Mouse (Mus musculus) liver, embryonic 16.5 days (tissue): ENCODE results near the gene Sun1. TPM values are rescaled to one million over a fixed set of nuclear protein-coding genes. Genes with fewer than 3 reads are reported as not detected.

Experiments
- ATAC-seq: fragments of 200-750 bp; cut with Nextera tagmentation; 2 replicates; pipeline ENCODE4 v1.8.0; 2017; ENCODE audit warnings: low read depth, mild to moderate bottlenecking, moderate number of reproducible peaks, moderate library complexity
- H3K27ac ChIP-seq: fragments of 300-500 bp; sonication (generic); 2 replicates; pipeline ENCODE4 v1.5.1; 2014; ENCODE audit warnings: mild to moderate bottlenecking, low read length
- H3K27me3 ChIP-seq: fragments of 300-500 bp; sonication (generic); 2 replicates; pipeline ENCODE4 v1.6.1; 2014; ENCODE audit warnings: low read depth, low read length, mixed read lengths; ENCODE audit not compliant: control insufficient read depth, insufficient read depth
- H3K36me3 ChIP-seq: fragments of 300-500 bp; sonication (generic); 2 replicates; pipeline ENCODE4 v1.6.1; 2014; ENCODE audit warnings: mild to moderate bottlenecking; ENCODE audit not compliant: control insufficient read depth, insufficient read depth
- H3K4me1 ChIP-seq: fragments of 300-500 bp; sonication (generic); 2 replicates; pipeline ENCODE4 v1.6.1; 2014; ENCODE audit warnings: low read depth, low read length, mixed read lengths; ENCODE audit not compliant: control insufficient read depth
- H3K4me2 ChIP-seq: fragments of 300-500 bp; sonication (generic); 2 replicates; pipeline ENCODE4 v1.6.1; 2014; ENCODE audit warnings: low read depth, low read length, mixed read lengths
- H3K4me3 ChIP-seq: fragments of 300-500 bp; sonication (generic); 2 replicates; pipeline ENCODE4 v1.5.1; 2014; ENCODE audit warnings: low read depth, mild to moderate bottlenecking, low read length
- H3K9ac ChIP-seq: fragments of 300-500 bp; sonication (generic); 2 replicates; pipeline ENCODE4 v1.6.1; 2014; ENCODE audit warnings: low read depth, low read length
- H3K9me3 ChIP-seq: fragments of 300-500 bp; sonication (generic); replicated peaks from 2 replicates; pipeline ENCODE4 v1.6.1; 2016; ENCODE audit warnings: low read length; ENCODE audit not compliant: control insufficient read depth
- WGBS: fragments of 180-500 bp; shearing (Covaris S2); extraction: QIAGEN DNeasy Blood & Tissue Kit; methylation state at CpG from one replicate; pipeline ENCODE4 v1.1.7; 2014; ENCODE audit not compliant: insufficient replicate concordance; 5-methylcytosine and 5-hydroxymethylcytosine counted together
- polyA plus RNA-seq: library from polyadenylated mRNA; unstranded; fragments of >200 nt; fragmentation: Nextera tagmentation; extraction: Ambion mirVana; gene quantifications from 2 replicates; pipeline ENCODE4 v1.2.1, GENCODE M21; 2015

Gene Sun1
- polyA plus RNA-seq, 1 experiment from 2014 or later = 19.6 TPM

- Histone ChIP-seq H3K27me3 (no peaks in the 10 kb centered on the region), H3K4me3 (no peak overlapping the region), H3K4me1 (peaks cover 24% of the 10 kb centered on the region), H3K9ac (no peak overlapping the region), H3K4me2 (no peak overlapping the region), H3K36me3 (no peaks in the 10 kb centered on the region), H3K9me3 (no peaks in the 10 kb centered on the region), H3K27ac (no peak overlapping the region)
- peak; percentile 24; the same call in 1 of the 2 replicates for ATAC-seq
- 3% methylated on average over 15 of the region's 15 CpGs for WGBS
Measured at GRCm38 (mm10) chr5:139282191-139282590, 81.8 kb downstream of the Sun1 start.

DNA sequence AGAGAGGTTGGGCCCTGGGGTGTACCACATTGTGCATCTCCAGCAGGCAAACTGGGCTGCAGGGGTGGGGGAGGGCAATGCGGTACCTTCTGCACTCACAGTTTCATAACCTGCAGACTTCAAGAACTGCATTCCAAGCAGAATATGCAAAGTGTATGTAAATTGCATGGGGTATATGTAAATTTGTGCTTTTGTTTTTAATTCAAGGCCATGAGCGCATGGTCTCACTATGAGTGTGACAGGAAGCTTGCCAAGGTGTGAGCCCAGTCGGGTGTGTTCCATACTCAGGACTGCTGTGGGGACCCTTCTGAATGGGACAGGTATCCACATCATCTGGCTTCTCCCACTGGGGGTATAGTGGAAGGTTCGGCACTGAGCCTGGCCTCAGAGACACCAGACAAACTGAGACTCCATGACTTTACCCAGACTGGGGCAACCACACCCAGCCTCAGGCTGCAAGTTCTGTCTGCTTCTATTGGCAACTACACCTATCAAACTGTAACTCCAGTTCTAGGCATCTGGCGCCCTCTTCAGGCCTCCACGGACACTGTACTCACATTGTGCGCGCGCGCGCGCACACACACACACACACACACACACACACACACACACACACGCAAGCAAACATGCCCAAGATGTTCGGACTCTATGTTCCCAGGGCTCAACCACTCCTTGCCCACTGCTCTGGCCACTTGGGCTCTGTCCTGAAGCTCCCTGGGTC is 83.2 kb downstream of the Sun1 start:
- ATAC-seq = no peak
- WGBS = 88% methylated on average over 14 of the region's 14 CpGs
- Histone ChIP-seq H3K9me3 (no peaks in the 10 kb centered on the region), H3K9ac (no peak overlapping the region), H3K36me3 (no peaks in the 10 kb centered on the region), H3K27me3 (no peaks in the 10 kb centered on the region), H3K4me1 (peaks cover 30% of the 10 kb centered on the region), H3K27ac (no peak overlapping the region), H3K4me2 (no peak overlapping the region), H3K4me3 (no peak overlapping the region)

- Histone ChIP-seq H3K36me3 (no peaks in the 10 kb centered on the region), H3K4me1 (peaks cover 30% of the 10 kb centered on the region), H3K4me2 (no peak overlapping the region), H3K4me3 (no peak overlapping the region), H3K27me3 (no peaks in the 10 kb centered on the region), H3K9me3 (no peaks in the 10 kb centered on the region), H3K27ac (peak overlapping the region; percentile 67), H3K9ac (no peak overlapping the region)
- WGBS = 31% methylated on average over 8 of the region's 8 CpGs
- ATAC-seq = no peak
Measured at GRCm38 (mm10) chr5:139285383-139286067, 85.1 kb downstream of the Sun1 start.

GRCm38 (mm10) chr5:139286142-139286941 is 85.9 kb downstream of the Sun1 start:
- peak overlapping the region; percentile 67 for H3K27ac ChIP-seq
- no peaks in the 10 kb centered on the region for H3K9me3 ChIP-seq
- H3K9ac ChIP-seq = no peak overlapping the region; the same call in 1 of the 2 replicates
- no peaks in the 10 kb centered on the region for H3K36me3 ChIP-seq
- no peak overlapping the region for H3K4me3 ChIP-seq
- 55% methylated on average over 14 of the region's 14 CpGs for WGBS
- H3K4me2 ChIP-seq = no peak overlapping the region
- H3K4me1 ChIP-seq = peaks cover 30% of the 10 kb centered on the region
- ATAC-seq = peak; percentile 37
- H3K27me3 ChIP-seq = no peaks in the 10 kb centered on the region

GRCm38 (mm10) chr5:139287099-139287498 is 86.7 kb downstream of the Sun1 start:
- WGBS = 13% methylated on average over 5 of the region's 5 CpGs
- Histone ChIP-seq H3K27ac (peak overlapping the region; percentile 67), H3K4me3 (no peak overlapping the region), H3K9me3 (no peaks in the 10 kb centered on the region), H3K9ac (no peak overlapping the region), H3K4me1 (peaks cover 30% of the 10 kb centered on the region), H3K4me2 (no peak overlapping the region), H3K36me3 (no peaks in the 10 kb centered on the region), H3K27me3 (no peaks in the 10 kb centered on the region)
- ATAC-seq = peak; percentile 53

GRCm38 (mm10) chr5:139287787-139288186 is 87.3 kb downstream of the Sun1 start:
- H3K9ac ChIP-seq = no peak overlapping the region
- H3K9me3 ChIP-seq = no peaks in the 10 kb centered on the region
- H3K27ac ChIP-seq = peak overlapping the region; percentile 69
- no peak for ATAC-seq
- no peaks in the 10 kb centered on the region for H3K36me3 ChIP-seq
- H3K27me3 ChIP-seq = no peaks in the 10 kb centered on the region
- no peak overlapping the region for H3K4me2 ChIP-seq
- H3K4me3 ChIP-seq = no peak overlapping the region
- 47% methylated on average over 4 of the region's 4 CpGs for WGBS
- H3K4me1 ChIP-seq = peaks cover 30% of the 10 kb centered on the region

- Histone ChIP-seq H3K27me3 (no peaks in the 10 kb centered on the region), H3K4me1 (peaks cover 30% of the 10 kb centered on the region), H3K9ac (no peak overlapping the region), H3K9me3 (no peaks in the 10 kb centered on the region), H3K4me2 (no peak overlapping the region), H3K36me3 (no peaks in the 10 kb centered on the region), H3K4me3 (no peak overlapping the region), H3K27ac (peak overlapping the region; percentile 69)
- WGBS = 66% methylated on average over 4 of the region's 4 CpGs
- no peak for ATAC-seq
Measured at GRCm38 (mm10) chr5:139288591-139288990, 88.2 kb downstream of the Sun1 start.

DNA sequence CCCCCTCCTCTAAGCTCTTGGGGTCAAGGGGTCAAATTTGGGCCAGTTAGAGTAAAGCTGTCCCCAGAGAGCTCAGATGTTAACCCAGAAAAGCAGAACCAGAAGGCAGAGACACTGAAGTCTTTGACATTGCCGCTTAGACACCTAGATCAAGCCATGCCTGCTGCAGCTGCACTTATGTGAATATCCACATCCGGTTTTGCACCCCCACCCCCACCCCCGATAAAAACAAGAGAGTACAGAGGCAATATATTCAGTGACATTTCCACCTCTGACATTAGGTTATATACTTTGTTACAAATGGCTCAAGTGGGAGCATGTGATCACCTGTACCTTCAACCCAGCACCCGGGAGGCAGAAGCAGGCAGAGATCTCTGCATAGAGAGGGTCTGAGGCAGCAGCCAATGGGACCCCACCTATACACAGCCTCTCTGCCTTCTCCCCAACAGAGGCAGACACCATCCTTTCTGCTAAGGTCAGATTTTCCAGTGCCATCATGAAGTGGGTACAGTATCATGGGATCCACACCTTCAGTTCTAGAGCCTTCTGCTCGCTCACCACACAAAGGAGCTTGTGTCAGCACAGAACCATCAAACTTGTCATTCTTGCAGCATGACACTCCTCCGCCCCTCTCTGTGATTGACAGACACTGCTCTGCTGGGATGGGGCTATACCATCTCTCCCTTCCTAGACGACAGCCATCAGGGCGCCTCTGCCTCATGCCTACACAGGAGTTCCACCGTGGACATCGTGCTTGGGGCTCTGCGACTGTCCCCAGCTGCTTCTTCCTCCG is 90.2 kb downstream of the Sun1 start:
- H3K27ac ChIP-seq = no peak overlapping the region
- no peak overlapping the region for H3K4me3 ChIP-seq
- 70% methylated on average over 12 of the region's 12 CpGs for WGBS
- no peak for ATAC-seq
- H3K27me3 ChIP-seq = no peaks in the 10 kb centered on the region
- no peak overlapping the region for H3K4me2 ChIP-seq
- H3K36me3 ChIP-seq = no peaks in the 10 kb centered on the region
- no peak overlapping the region for H3K9ac ChIP-seq
- no peaks in the 10 kb centered on the region for H3K9me3 ChIP-seq
- peaks cover 21% of the 10 kb centered on the region for H3K4me1 ChIP-seq
